Comparison of ENCODE assay signal across 23 mouse cellular contexts in the genomic region with DNA sequence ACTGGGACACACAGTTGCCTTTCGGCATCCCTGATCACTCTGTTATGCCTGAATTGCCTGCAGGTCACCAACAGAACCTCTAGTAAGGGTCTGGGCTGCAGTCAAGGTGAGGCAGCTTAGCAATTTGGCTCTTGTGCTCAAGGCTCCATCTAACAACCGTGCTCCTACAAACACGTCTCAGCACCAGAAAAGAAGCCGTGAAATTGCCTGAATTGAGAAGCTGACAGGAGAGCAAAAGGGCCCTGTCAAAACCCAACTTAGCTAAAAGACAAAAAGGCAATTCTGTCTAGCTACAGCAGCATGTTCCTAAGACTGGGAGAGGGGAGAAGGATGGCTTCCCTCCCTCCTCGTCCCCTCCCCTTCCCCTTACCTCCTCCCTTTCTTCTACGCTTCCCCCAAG. TPM values are rescaled to one million over a fixed set of nuclear protein-coding genes. Genes with fewer than 3 reads are reported as not detected.
DNase-seq lines count a peak whose midpoint lies in the region; ATAC-seq and TF ChIP-seq lines count a peak whose summit lies in the region.
"Had no signal": no experiment of that assay in that cellular context is flagged by ENCODE, and none has a peak within 500 bp of the region (broad histone marks: within the 10 kb centered on the region; RNA-seq: fewer than 3 reads in every experiment).

No protein-coding gene starts in this region.

- no peaks in the 10 kb centered on the region for H3K9me3 ChIP-seq in hindbrain, embryonic 11.5 days (ENCODE audit: control insufficient read depth, low read length)
- H3K9me3 ChIP-seq in hindbrain, embryonic 13.5 days: no peaks in the 10 kb centered on the region
- H3K9me3 ChIP-seq in midbrain, embryonic 14.5 days (ENCODE audit: control insufficient read depth, low read length): no peaks in the 10 kb centered on the region
- H3K9me3 ChIP-seq in midbrain, postnatal 0 days (ENCODE audit: low read length): no peaks in the 10 kb centered on the region
- H3K9me3 ChIP-seq: embryonic facial prominence, embryonic 12.5 days; embryonic facial prominence, embryonic 15.5 days; forebrain, embryonic 15.5 days; hindbrain, embryonic 15.5 days; intestine, embryonic 15.5 days had no signal

- no peak overlapping the region for H3K4me2 ChIP-seq in hindbrain, embryonic 11.5 days (replicated peaks; ENCODE audit: low read depth, low read length)
- no peak overlapping the region for H3K4me2 ChIP-seq in hindbrain, embryonic 13.5 days
- no peak overlapping the region for H3K4me2 ChIP-seq in midbrain, embryonic 14.5 days (ENCODE audit: low read length)
- no peak overlapping the region for H3K4me2 ChIP-seq in midbrain, postnatal 0 days (ENCODE audit: low read depth, low read length, poor library complexity, severe bottlenecking)
- H3K4me2 ChIP-seq: embryonic facial prominence, embryonic 12.5 days; embryonic facial prominence, embryonic 15.5 days; forebrain, embryonic 15.5 days; heart, embryonic 11.5 days; hindbrain, embryonic 15.5 days; intestine, embryonic 15.5 days had no signal

- intact Hi-C loops in gastrocnemius, adult 2 months (cut with DNase I): no loop called here

- DNase-seq in gastrocnemius, adult 2 months: no peak
- no peak for DNase-seq in gastrocnemius, adult 18-20 months (ENCODE audit: low spot score)
- peak; percentile 19 for DNase-seq in hindbrain, embryonic 11.5 days (ENCODE audit: low spot score)
- DNase-seq in midbrain, embryonic 14.5 days: peak; percentile 38
- no peak for DNase-seq in midbrain, postnatal 0 days (ENCODE audit: low spot score)
- DNase-seq in spleen, postnatal 10 days (ENCODE audit: low spot score in 2 of 2): no peak
- DNase-seq: adrenal gland, adult 2 months; adrenal gland, postnatal 14 days; cerebellum, adult 11-12 months; cerebellum, adult 8-10 months; cerebellum, postnatal 10 days; cerebellum, postnatal 36 days; gastrocnemius, postnatal 25 days; heart, adult 2 months; kidney, adult 11 months had no signal

- peak overlapping the region; percentile 35 for H3K27ac ChIP-seq in gastrocnemius, adult 2 months
- H3K27ac ChIP-seq in hindbrain, embryonic 11.5 days (ENCODE audit: low read depth, low read length): no peak overlapping the region
- H3K27ac ChIP-seq in hindbrain, embryonic 13.5 days: no peak overlapping the region
- H3K27ac ChIP-seq in midbrain, embryonic 14.5 days (replicated peaks; ENCODE audit: low read depth, low read length): no peak overlapping the region
- H3K27ac ChIP-seq in midbrain, postnatal 0 days (ENCODE audit: low read depth, low read length): no peak overlapping the region
- H3K27ac ChIP-seq: embryonic facial prominence, embryonic 12.5 days; embryonic facial prominence, embryonic 15.5 days; heart, adult 2 months; intestine, embryonic 15.5 days had no signal

- no peak overlapping the region for H3K9ac ChIP-seq in hindbrain, embryonic 11.5 days (ENCODE audit: low read depth, low read length)
- no peak overlapping the region for H3K9ac ChIP-seq in hindbrain, embryonic 13.5 days
- no peak overlapping the region for H3K9ac ChIP-seq in midbrain, embryonic 14.5 days (replicated peaks; ENCODE audit: low read length)
- H3K9ac ChIP-seq in midbrain, postnatal 0 days (replicated peaks; ENCODE audit: low read length, poor library complexity, severe bottlenecking): no peak overlapping the region
- H3K9ac ChIP-seq: embryonic facial prominence, embryonic 12.5 days; embryonic facial prominence, embryonic 15.5 days; forebrain, embryonic 15.5 days; hindbrain, embryonic 15.5 days; intestine, embryonic 15.5 days had no signal

- ATAC-seq in hindbrain, embryonic 11.5 days (ENCODE audit: low FRiP score): 0 out of 2 replicates have a peak, but pooled peaks have one; percentile 36
- no peak for ATAC-seq in hindbrain, embryonic 13.5 days (ENCODE audit: low FRiP score)
- ATAC-seq in midbrain, embryonic 14.5 days (ENCODE audit: low FRiP score, low TSS enrichment): no peak
- ATAC-seq in midbrain, postnatal 0 days (ENCODE audit: low FRiP score): no peak
- ATAC-seq: CD4-positive, CD25-positive, alpha-beta regulatory T cell, adult 4 months; intestine, embryonic 15.5 days had no signal

- H3K36me3 ChIP-seq in hindbrain, embryonic 11.5 days (ENCODE audit: control insufficient read depth, insufficient read depth, low read length): no peaks in the 10 kb centered on the region
- H3K36me3 ChIP-seq in hindbrain, embryonic 13.5 days: no peaks in the 10 kb centered on the region
- no peaks in the 10 kb centered on the region for H3K36me3 ChIP-seq in midbrain, embryonic 14.5 days (ENCODE audit: control insufficient read depth, insufficient read depth, low read length)
- no peaks in the 10 kb centered on the region for H3K36me3 ChIP-seq in midbrain, postnatal 0 days (ENCODE audit: insufficient read depth, low read length)
- H3K36me3 ChIP-seq: embryonic facial prominence, embryonic 12.5 days; embryonic facial prominence, embryonic 15.5 days; forebrain, embryonic 15.5 days; hindbrain, embryonic 15.5 days; intestine, embryonic 15.5 days had no signal

- no peak for TF ChIP-seq CTCF in gastrocnemius, adult 2 months (IDR thresholded peaks at IDR 0.05)
- no peak for TF ChIP-seq CTCF in midbrain, postnatal 0 days (IDR thresholded peaks at IDR 0.05)

- no peaks in the 10 kb centered on the region for H3K4me1 ChIP-seq in hindbrain, embryonic 11.5 days (replicated peaks; ENCODE audit: control insufficient read depth, insufficient read depth, low read length)
- H3K4me1 ChIP-seq in hindbrain, embryonic 13.5 days (replicated peaks): peaks cover 28% of the 10 kb centered on the region
- peaks cover 14% of the 10 kb centered on the region for H3K4me1 ChIP-seq in midbrain, embryonic 14.5 days (ENCODE audit: control insufficient read depth, insufficient read depth, low read length)
- H3K4me1 ChIP-seq in midbrain, postnatal 0 days (ENCODE audit: insufficient read depth, low read length): no peaks in the 10 kb centered on the region

- no peak overlapping the region for H3K4me3 ChIP-seq in gastrocnemius, adult 2 months
- no peak overlapping the region for H3K4me3 ChIP-seq in hindbrain, embryonic 11.5 days (ENCODE audit: low read depth, low read length)
- H3K4me3 ChIP-seq in hindbrain, embryonic 13.5 days: no peak overlapping the region
- no peak overlapping the region for H3K4me3 ChIP-seq in midbrain, embryonic 14.5 days (replicated peaks; ENCODE audit: low read depth, low read length)
- no peak overlapping the region for H3K4me3 ChIP-seq in midbrain, postnatal 0 days (ENCODE audit: low read depth, low read length)
- H3K4me3 ChIP-seq: embryonic facial prominence, embryonic 12.5 days; embryonic facial prominence, embryonic 15.5 days; forebrain, embryonic 15.5 days; heart, adult 2 months; hindbrain, embryonic 15.5 days; intestine, embryonic 15.5 days had no signal

- 25% methylated on average over 6 of the region's 6 CpGs for WGBS in hindbrain, embryonic 11.5 days
- 16% methylated on average over 6 of the region's 6 CpGs for WGBS in hindbrain, embryonic 13.5 days
- WGBS in midbrain, embryonic 14.5 days: 18% methylated on average over 6 of the region's 6 CpGs
- 25% methylated on average over 6 of the region's 6 CpGs for WGBS in midbrain, postnatal 0 days

- H3K27me3 ChIP-seq in hindbrain, embryonic 11.5 days (ENCODE audit: control insufficient read depth, insufficient read depth, low read length): no peaks in the 10 kb centered on the region
- 0 out of 2 replicates have a peak, but pooled peaks cover 7% of the 10 kb centered on the region for H3K27me3 ChIP-seq in hindbrain, embryonic 13.5 days
- H3K27me3 ChIP-seq in midbrain, embryonic 14.5 days (ENCODE audit: control insufficient read depth, insufficient read depth, low read length): no peaks in the 10 kb centered on the region
- no peaks in the 10 kb centered on the region for H3K27me3 ChIP-seq in midbrain, postnatal 0 days (ENCODE audit: insufficient read depth, low read length)
- H3K27me3 ChIP-seq: embryonic facial prominence, embryonic 12.5 days; forebrain, embryonic 15.5 days; hindbrain, embryonic 15.5 days had no signal

RNA-seq across cellular contexts. Expression of gene Smim20, which starts 57.9 kb away (rescaled TPM):
- 10 to 100 TPM; 55.5 to 67.5 TPM for total RNA-seq in gastrocnemius, adult 2 months (2021)
- 10 to 100 TPM; 51.0 to 57.7 TPM for total RNA-seq in gastrocnemius, adult 18-20 months (2021)
- 66.3 and 69.2 TPM in 2 replicates for polyA plus RNA-seq in hindbrain, embryonic 11.5 days (2014; fragmentation: Nextera tagmentation; extraction: Ambion mirVana)
- polyA plus RNA-seq in hindbrain, embryonic 13.5 days (2015; fragmentation: Nextera tagmentation; extraction: Ambion mirVana): 76.0 and 76.6 TPM in 2 replicates
- polyA plus RNA-seq in midbrain, embryonic 14.5 days (2014; fragmentation: Nextera tagmentation; extraction: Ambion mirVana): 91.5 and 93.7 TPM in 2 replicates
- 35.7 and 40.2 TPM in 2 replicates for total RNA-seq in midbrain, postnatal 0 days (2014; rRNA removed)
- 76.0 and 83.3 TPM in 2 replicates for polyA plus RNA-seq in midbrain, postnatal 0 days (2015; fragmentation: Nextera tagmentation; extraction: Ambion mirVana)

Comparison
In these comparisons a context has a peak if more than half of its experiments do, and no peak if none do; other contexts are left out.
1. DNase-seq: peak in hindbrain, embryonic 11.5 days (single experiment) and midbrain, embryonic 14.5 days (single experiment); none in gastrocnemius, adult 2 months (single experiment), gastrocnemius, adult 18-20 months (single experiment), midbrain, postnatal 0 days (single experiment) and spleen, postnatal 10 days (0 of 2).